Mouse (Mus musculus) embryonic facial prominence, embryonic 10.5 days (tissue): ENCODE data around the gene Gm826. TPM values are rescaled to one million over a fixed set of nuclear protein-coding genes. Genes with fewer than 3 reads are reported as not detected.

Experiments
- DNase-seq: peaks from one replicate; pipeline ENCODE4 v3.0.0-alpha.2; 2017; ENCODE audit warnings: low spot score
- H3K27ac ChIP-seq: fragments of 300-500 bp; sonication (generic); replicated peaks from 2 replicates; pipeline ENCODE4 v1.5.1; 2016; ENCODE audit warnings: mild to moderate bottlenecking
- H3K27me3 ChIP-seq: fragments of 300-500 bp; sonication (generic); replicated peaks from 2 replicates; pipeline ENCODE4 v1.6.1; 2016; ENCODE audit warnings: low read depth, mild to moderate bottlenecking; ENCODE audit not compliant: poor library complexity, severe bottlenecking
- H3K36me3 ChIP-seq: fragments of 300-500 bp; sonication (generic); replicated peaks from 2 replicates; pipeline ENCODE4 v1.6.1; 2016; ENCODE audit warnings: mild to moderate bottlenecking, moderate library complexity
- H3K4me1 ChIP-seq: fragments of 300-500 bp; sonication (generic); 2 replicates; pipeline ENCODE4 v1.6.1; 2016
- H3K4me3 ChIP-seq: fragments of 300-500 bp; sonication (generic); 2 replicates; pipeline ENCODE4 v1.5.1; 2016; ENCODE audit warnings: mild to moderate bottlenecking, moderate library complexity
- H3K9me3 ChIP-seq: fragments of 300-500 bp; sonication (generic); 2 replicates; pipeline ENCODE4 v1.6.1; 2016; ENCODE audit warnings: mild to moderate bottlenecking
- WGBS: fragments of 180-500 bp; shearing (Covaris S2); methylation state at CpG from one replicate; pipeline ENCODE4 v1.1.7; 2016; 5-methylcytosine and 5-hydroxymethylcytosine counted together
- polyA plus RNA-seq: library from polyadenylated mRNA; unstranded; fragments of >200 nt; fragmentation: Nextera tagmentation; extraction: Ambion mirVana; gene quantifications from 2 replicates; pipeline ENCODE4 v1.2.1, GENCODE M21; 2016

Gm826 gene
- polyA plus RNA-seq, result 0.19 and 0.36 TPM in 2 replicates

GRCm38 (mm10) chr2:160334111-160334661, at the start of gene Gm826:
Gene Gm826, minus strand, starts transcription at chr2:160334162.
- Histone ChIP-seq H3K4me1 (peaks cover 3% of the 10 kb centered on the region), H3K9me3 (no peaks in the 10 kb centered on the region), H3K27ac (no peak within 1 kb of the TSS), H3K27me3 (no peaks in the 10 kb centered on the region), H3K4me3 (no peak within 1 kb of the TSS), H3K36me3 (no peaks in the 10 kb centered on the region)
- no peak for DNase-seq
- 77% methylated on average over 4 of the region's 4 CpGs for WGBS

- Histone ChIP-seq H3K9me3 (no peaks in the 10 kb centered on the region), H3K4me1 (0 out of 2 replicates have a peak, but pooled peaks cover 2% of the 10 kb centered on the region), H3K36me3 (no peaks in the 10 kb centered on the region), H3K27me3 (0 out of 2 replicates have a peak, but pooled peaks cover 7% of the 10 kb centered on the region), H3K4me3 (no peak overlapping the region), H3K27ac (no peak overlapping the region)
- no peak for DNase-seq
- WGBS, result 57% methylated on average over 3 of the region's 3 CpGs
Measured at GRCm38 (mm10) chr2:160383418-160383817, 49.5 kb upstream of the Gm826 start.

GRCm38 (mm10) chr2:160378271-160378670, 44.3 kb upstream of the Gm826 start:
- Histone ChIP-seq H3K9me3 (no peaks in the 10 kb centered on the region), H3K4me3 (no peak overlapping the region), H3K27ac (no peak overlapping the region), H3K4me1 (0 out of 2 replicates have a peak, but pooled peaks cover 4% of the 10 kb centered on the region), H3K27me3 (peaks cover 54% of the 10 kb centered on the region), H3K36me3 (no peaks in the 10 kb centered on the region)
- peak; percentile 60 for DNase-seq
- WGBS, result 40% methylated on average over 4 of the region's 4 CpGs

- peaks cover 74% of the 10 kb centered on the region for H3K27me3 ChIP-seq
- H3K36me3 ChIP-seq, result no peaks in the 10 kb centered on the region
- no peaks in the 10 kb centered on the region for H3K9me3 ChIP-seq
- no peak for DNase-seq
- 38% methylated on average over 5 of the region's 5 CpGs for WGBS
- no peak overlapping the region for H3K4me3 ChIP-seq
- H3K27ac ChIP-seq, result no peak overlapping the region
- 0 out of 2 replicates have a peak, but pooled peaks cover 4% of the 10 kb centered on the region for H3K4me1 ChIP-seq
Measured at GRCm38 (mm10) chr2:160376236-160376635, 42.3 kb upstream of the Gm826 start.

- H3K36me3 ChIP-seq, result no peaks in the 10 kb centered on the region
- H3K9me3 ChIP-seq, result no peaks in the 10 kb centered on the region
- peaks cover 60% of the 10 kb centered on the region for H3K4me1 ChIP-seq
- peaks cover 90% of the 10 kb centered on the region for H3K27me3 ChIP-seq
- H3K27ac ChIP-seq, result no peak overlapping the region
- DNase-seq, result peak; percentile 45
- 2% methylated on average over 25 of the region's 25 CpGs for WGBS
- H3K4me3 ChIP-seq, result peak overlapping the region; percentile 69
Measured at GRCm38 (mm10) chr2:160369653-160370420, 35.9 kb upstream of the Gm826 start.

- DNase-seq, result peak; percentile 56
- Histone ChIP-seq H3K36me3 (no peaks in the 10 kb centered on the region), H3K4me3 (peak overlapping the region; percentile 69), H3K27me3 (peaks cover 90% of the 10 kb centered on the region), H3K4me1 (peaks cover 63% of the 10 kb centered on the region), H3K9me3 (no peaks in the 10 kb centered on the region), H3K27ac (no peak overlapping the region; the same call in 1 of the 2 replicates)
- under 1% methylated on average over 52 of the region's 52 CpGs for WGBS
Measured at GRCm38 (mm10) chr2:160368422-160369357, 34.7 kb upstream of the Gm826 start.

- peaks cover 89% of the 10 kb centered on the region for H3K27me3 ChIP-seq
- H3K27ac ChIP-seq, result peak overlapping the region; percentile 87
- H3K36me3 ChIP-seq, result no peaks in the 10 kb centered on the region
- no peaks in the 10 kb centered on the region for H3K9me3 ChIP-seq
- peaks cover 63% of the 10 kb centered on the region for H3K4me1 ChIP-seq
- DNase-seq, result peak; percentile 94
- under 1% methylated on average over 45 of the region's 45 CpGs for WGBS
- peak overlapping the region; percentile 69 for H3K4me3 ChIP-seq
Measured at GRCm38 (mm10) chr2:160367448-160368208, 33.7 kb upstream of the Gm826 start.

- under 1% methylated on average over 37 of the region's 37 CpGs for WGBS
- peaks cover 63% of the 10 kb centered on the region for H3K4me1 ChIP-seq
- DNase-seq, result peak; percentile 95
- no peaks in the 10 kb centered on the region for H3K36me3 ChIP-seq
- peaks cover 89% of the 10 kb centered on the region for H3K27me3 ChIP-seq
- no peaks in the 10 kb centered on the region for H3K9me3 ChIP-seq
- peak within 1 kb of the TSS; percentile 87 for H3K27ac ChIP-seq
- H3K4me3 ChIP-seq, result peak within 1 kb of the TSS; percentile 69
Measured at GRCm38 (mm10) chr2:160366980-160367338, 33.0 kb upstream of the Gm826 start, which contains the start of gene Mafb. Gene Mafb, minus strand, starts transcription at chr2:160367065.

GRCm38 (mm10) chr2:160366111-160366979, 32.4 kb upstream of the Gm826 start:
- Histone ChIP-seq H3K9me3 (no peaks in the 10 kb centered on the region), H3K27me3 (peaks cover 89% of the 10 kb centered on the region), H3K4me3 (peak overlapping the region; percentile 69), H3K27ac (peak overlapping the region; percentile 87), H3K36me3 (no peaks in the 10 kb centered on the region), H3K4me1 (peaks cover 63% of the 10 kb centered on the region)
- under 1% methylated on average over 95 of the region's 95 CpGs for WGBS
- no peak for DNase-seq

- Histone ChIP-seq H3K27me3 (peaks cover 89% of the 10 kb centered on the region), H3K9me3 (no peaks in the 10 kb centered on the region), H3K4me3 (peak overlapping the region; percentile 69), H3K4me1 (peaks cover 65% of the 10 kb centered on the region), H3K27ac (peak overlapping the region; percentile 60), H3K36me3 (no peaks in the 10 kb centered on the region)
- under 1% methylated on average over 50 of the region's 50 CpGs for WGBS
- peak; percentile 74 for DNase-seq
Measured at GRCm38 (mm10) chr2:160365107-160365911, 31.3 kb upstream of the Gm826 start.
